Mouse (Mus musculus) heart, postnatal 36 days (tissue): ENCODE results near the gene Cisd1. TPM values are rescaled to one million over a fixed set of nuclear protein-coding genes. Genes with fewer than 3 reads are reported as not detected.

ENCODE experiments used
- DNase-seq, 2 experiments: peaks; one replicate each; pipeline ENCODE4 v3.0.0; 2021 to 2022
- intact Hi-C: fragments of 180-260 bp; cut with DNase I; formaldehyde crosslinking; loops from one replicate; pipeline ENCODE4 v1.15.1; 2025
- total RNA-seq, 2 experiments: library from RNA; stranded (reverse); gene quantifications; 2 replicates each; pipeline ENCODE4 v1.2.3; 2021

The Cisd1 gene
- total RNA-seq, 2 experiments from 2014 or later = 313 to 328 TPM

- intact Hi-C loops = no loop called here
- no peak for DNase-seq
Observed at GRCm38 (mm10) chr10:71329295-71329694, 15.5 kb downstream of the Cisd1 start.

- DNase-seq = no peak
- intact Hi-C loops = no loop called here
Observed at GRCm38 (mm10) chr10:71328870-71329269, 15.9 kb downstream of the Cisd1 start.

DNA sequence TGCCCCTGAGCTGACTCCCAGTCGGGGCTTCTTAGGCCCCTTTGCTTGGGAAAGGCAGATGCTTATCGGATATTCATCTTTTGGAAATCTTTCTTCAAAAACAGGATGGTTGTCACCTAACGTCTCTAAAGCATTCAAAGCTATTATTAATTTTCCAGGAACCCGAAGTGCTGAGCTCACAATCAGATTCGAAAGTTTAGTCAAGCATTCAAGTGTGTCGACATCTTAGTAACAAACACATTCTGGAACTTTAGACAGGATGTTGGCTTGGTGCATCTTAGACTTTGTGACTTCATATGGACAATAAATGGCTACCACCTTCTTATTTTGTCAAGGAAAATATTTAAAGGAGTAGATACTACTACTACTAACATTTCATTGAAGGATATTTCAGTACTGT, 16.4 kb downstream of the Cisd1 start:
- intact Hi-C loops = no loop called here
- DNase-seq = no peak

DNA sequence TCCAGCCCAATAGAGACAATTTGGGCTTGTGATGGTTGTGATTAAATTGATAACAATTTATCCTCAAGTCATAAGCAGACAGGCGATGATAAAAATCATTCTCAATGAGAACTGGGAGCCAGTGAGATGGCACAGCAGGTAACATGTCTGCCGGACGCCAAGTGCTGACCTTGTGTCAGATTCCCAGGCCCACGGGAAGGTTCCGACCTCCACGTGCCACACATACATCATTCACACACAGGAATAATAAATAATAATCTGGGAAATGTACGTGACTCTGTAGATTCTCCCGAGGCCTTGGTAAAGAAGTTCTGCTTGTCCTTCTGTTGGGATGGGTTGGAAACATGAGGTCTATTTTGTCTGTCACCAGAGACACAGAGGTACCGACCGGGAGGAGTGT, 17.4 kb downstream of the Cisd1 start:
- intact Hi-C loops = loop anchor here (1.0 kb wide), 1 partner anchor 74 kb away; no protein-coding TSS in a partner anchor
- DNase-seq = no peak

DNA sequence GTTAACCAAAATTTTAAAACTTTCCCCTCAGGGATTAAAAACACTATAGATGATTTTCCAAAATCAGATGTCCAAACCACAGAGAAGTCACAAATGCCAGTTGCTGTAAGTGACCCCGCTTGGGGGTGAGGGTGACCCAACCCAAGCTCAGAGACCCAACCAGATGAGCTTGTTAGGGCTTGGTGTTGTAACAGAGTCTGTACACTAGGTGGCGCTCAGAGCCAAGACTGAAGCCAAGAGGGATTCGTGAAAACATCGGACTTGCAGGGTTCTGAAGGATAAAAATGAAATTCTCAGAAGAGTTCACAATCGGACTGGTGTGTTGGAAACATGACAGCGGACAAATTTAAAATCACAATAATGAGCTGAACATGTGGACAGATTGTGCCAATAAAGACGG, 18.0 kb downstream of the Cisd1 start:
- DNase-seq = peak; percentile 73 to 79
- intact Hi-C loops = loop anchor here (1.0 kb wide), 1 partner anchor 75 kb away; no protein-coding TSS in a partner anchor

DNA sequence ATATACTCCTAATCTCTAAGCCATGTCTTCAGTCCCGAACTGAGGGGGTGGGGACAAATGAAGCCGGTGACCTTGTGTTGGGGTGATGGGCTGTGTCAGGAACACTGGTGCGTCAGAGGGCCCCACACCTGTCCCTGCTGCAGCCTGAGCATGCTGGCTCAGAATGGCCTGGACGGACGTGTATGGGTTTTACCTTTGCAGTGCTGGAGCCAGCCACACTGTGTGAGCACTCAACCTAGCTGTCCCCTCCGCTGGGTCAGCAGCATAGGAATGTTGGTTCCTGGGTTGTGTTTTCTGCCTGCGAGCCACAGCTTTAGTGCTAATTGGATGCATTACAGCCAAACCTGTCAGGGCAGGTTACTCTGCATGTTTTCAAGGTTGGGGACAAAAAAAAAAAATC, 18.6 kb downstream of the Cisd1 start:
- no peak for DNase-seq
- intact Hi-C loops = no loop called here

DNA sequence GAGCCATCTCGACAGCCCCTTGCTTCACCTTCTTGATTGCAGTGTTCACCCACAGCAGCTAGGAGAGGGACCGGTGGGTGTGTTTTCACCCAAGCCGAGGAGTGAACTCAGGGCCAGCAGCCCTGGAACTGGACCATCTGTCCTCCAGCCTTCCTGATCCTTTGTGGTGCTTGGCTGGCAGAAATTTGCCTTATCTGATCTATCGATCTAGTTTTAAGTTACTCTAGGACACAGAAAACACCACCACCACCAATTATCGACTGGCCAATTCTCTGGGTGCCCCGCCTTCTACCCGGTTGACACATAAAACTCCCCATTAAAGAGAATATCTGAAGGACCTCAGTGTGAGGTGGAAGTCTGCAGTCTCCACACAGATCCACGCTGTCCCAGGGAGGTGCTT, 21.1 kb downstream of the Cisd1 start:
- intact Hi-C loops = no loop called here
- DNase-seq = no peak

DNA sequence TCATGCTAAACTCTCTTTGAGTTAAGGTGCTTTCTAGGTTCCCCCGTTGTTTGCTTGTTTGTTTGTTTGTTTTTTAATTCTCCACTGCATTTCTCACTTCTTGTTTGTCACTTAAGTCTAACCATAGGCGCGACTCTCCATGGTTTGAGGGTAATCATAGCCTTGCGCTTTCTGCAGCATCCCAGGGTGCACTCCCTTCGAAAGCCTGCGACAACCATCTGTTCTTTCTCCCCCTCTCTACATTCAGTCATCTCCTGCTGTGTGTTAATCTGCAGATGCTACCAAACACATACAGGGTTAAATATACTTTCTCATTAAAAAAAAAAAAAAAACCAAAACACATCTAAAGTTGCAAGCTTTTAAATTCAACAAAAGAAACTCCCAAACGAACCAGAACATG, 28.3 kb downstream of the Cisd1 start:
- no peak for DNase-seq
- intact Hi-C loops = no loop called here

- intact Hi-C loops = no loop called here
- no peak for DNase-seq
Observed at GRCm38 (mm10) chr10:71316056-71316455, 28.7 kb downstream of the Cisd1 start.

DNA sequence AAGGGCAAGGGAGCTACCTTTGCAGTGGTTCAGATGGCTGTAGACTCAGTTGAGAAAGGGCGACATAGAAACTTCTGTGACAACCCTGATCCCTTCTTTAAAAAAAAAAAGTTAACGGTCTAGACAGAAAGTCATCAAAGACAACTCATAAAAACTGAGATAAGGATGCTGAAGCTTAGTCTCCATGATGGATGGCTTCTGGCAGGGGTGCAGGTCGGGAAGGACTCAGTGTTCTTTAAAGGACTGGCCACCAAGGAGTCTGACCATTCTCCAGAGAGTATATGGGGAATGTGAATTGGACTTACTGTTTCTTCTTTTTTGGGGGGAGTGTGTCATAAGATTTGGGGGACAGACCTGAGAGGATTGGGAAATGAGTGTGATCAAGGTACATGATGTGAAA, 30.2 kb downstream of the Cisd1 start:
- intact Hi-C loops = no loop called here
- DNase-seq = no peak

DNA sequence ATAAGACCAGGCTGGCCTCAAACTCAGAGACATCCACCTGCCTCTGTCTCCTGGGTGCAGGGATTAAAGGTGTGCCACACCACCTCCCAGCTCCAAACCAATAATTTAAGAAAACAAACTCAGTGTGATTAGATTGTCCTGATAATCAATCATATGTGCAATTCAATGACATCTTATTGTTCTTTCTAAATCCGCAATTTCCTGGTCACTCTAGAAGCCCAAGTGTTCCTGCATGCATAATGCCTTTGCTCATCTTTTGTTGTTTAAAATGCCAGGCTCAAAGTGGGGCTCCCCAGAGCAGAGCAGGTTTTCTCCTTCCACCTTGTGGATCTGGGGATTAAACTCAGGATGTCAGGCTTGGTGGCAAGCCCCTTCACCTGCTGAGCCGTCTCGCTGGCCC, 34.5 kb downstream of the Cisd1 start:
- intact Hi-C loops = no loop called here
- DNase-seq = no peak

DNA sequence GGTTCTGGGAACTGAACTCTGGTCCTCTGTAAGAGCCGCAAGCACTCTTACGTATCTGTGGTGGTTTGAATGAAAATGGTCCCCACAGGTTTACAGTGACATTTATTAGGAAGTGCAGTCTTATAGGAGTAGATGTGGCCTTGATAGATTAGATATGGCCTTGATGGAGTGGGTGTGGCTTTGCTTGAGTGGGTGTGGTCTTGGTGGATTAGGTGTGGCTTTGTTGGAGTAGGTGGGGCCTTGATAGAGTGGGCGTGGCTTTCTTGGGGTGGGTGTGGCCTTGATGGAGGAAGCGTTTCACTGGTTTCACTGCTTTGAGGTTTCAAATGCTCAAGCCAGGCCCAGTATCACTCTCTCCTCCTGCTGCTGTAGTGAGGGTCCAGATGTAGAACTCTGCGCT, 36.6 kb downstream of the Cisd1 start:
- DNase-seq = no peak
- intact Hi-C loops = no loop called here

- intact Hi-C loops = no loop called here
- no peak for DNase-seq
Observed at GRCm38 (mm10) chr10:71306759-71307158, 38.0 kb downstream of the Cisd1 start.

GRCm38 (mm10) chr10:71306190-71306589, 38.6 kb downstream of the Cisd1 start:
- intact Hi-C loops = no loop called here
- peak in 1 of 2 experiments; percentile 26 for DNase-seq

GRCm38 (mm10) chr10:71302490-71302889, 42.3 kb downstream of the Cisd1 start:
- DNase-seq = no peak
- intact Hi-C loops = no loop called here

DNA sequence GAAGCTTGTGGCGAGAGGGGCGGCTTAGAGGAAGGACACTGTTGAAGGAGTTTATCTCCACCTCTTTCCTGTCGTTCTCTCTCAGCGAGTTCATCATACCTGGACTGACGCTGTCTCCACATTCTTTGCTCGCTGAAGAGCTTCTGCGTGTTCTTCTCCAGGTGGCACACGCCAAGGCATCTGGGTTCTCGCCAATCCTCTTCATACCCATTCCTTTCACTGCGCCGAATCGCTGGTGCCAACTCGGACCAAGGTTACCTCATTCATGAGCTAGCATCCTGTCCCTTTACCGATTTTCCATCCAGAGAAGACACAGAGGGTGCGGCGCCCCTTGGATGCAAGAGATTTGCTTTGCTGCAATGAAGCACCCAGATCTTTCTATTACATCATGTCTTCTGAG, 44.6 kb downstream of the Cisd1 start:
- DNase-seq = no peak
- intact Hi-C loops = no loop called here

DNA sequence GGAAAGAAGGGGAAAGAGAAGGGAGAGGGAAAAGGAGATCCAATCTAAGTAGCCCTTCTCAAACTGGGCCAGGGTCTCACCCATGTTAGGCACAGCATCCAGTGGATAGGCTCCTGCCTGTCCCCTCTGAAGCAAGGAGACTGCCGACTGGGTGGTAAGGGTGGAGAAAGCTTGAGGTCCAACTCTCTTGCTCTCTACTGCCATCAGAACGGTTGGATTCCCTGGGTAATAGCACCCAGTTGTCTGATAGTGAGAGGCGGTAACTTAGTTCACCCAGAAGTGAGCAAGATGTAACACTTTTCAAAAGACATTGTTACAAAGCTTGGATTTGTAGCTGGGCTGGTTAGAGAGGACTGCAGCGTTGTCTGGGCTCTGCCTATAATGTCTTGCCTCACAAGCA, 51.5 kb downstream of the Cisd1 start:
- no peak for DNase-seq
- intact Hi-C loops = no loop called here

- no peak for DNase-seq
- intact Hi-C loops = no loop called here
Observed at GRCm38 (mm10) chr10:71292254-71292653, 52.5 kb downstream of the Cisd1 start.

- no peak for DNase-seq
- intact Hi-C loops = no loop called here
Observed at GRCm38 (mm10) chr10:71291801-71292200, 53.0 kb downstream of the Cisd1 start.

DNA sequence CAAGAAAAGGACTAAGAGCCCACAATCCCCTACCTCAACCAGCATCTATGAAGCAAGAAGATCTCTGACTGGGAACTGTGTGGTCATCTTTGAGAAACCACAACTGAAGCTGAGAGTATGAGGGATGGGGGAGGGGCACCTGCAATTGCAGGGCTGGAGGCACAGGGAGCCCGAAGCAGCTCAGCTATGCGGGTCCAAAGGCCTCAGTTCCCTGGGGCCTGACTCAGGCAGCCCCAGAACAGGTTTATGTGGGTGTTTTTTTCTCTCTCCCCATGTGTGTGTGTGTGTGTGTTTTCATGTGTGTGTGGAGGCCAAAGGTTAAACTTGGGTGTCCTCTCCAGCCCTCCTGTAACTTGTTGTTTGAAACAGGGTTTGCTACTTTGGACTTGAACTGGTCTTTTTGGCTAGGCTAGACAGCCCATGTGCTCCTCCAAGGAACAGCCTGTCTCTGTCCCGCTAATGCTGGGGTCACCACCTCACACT, 53.5 kb downstream of the Cisd1 start:
- intact Hi-C loops = no loop called here
- no peak for DNase-seq

- intact Hi-C loops = loop anchor here (2.0 kb wide), 1 partner anchor 46 kb away; the partner anchor contains the start of gene Tfam
- DNase-seq = peak; percentile 89 to 90
Observed at GRCm38 (mm10) chr10:71285126-71285580, 59.6 kb downstream of the Cisd1 start, which contains the start of gene Ube2d1. TSS of gene Ube2d1 (minus strand) at chr10:71285262.

DNA sequence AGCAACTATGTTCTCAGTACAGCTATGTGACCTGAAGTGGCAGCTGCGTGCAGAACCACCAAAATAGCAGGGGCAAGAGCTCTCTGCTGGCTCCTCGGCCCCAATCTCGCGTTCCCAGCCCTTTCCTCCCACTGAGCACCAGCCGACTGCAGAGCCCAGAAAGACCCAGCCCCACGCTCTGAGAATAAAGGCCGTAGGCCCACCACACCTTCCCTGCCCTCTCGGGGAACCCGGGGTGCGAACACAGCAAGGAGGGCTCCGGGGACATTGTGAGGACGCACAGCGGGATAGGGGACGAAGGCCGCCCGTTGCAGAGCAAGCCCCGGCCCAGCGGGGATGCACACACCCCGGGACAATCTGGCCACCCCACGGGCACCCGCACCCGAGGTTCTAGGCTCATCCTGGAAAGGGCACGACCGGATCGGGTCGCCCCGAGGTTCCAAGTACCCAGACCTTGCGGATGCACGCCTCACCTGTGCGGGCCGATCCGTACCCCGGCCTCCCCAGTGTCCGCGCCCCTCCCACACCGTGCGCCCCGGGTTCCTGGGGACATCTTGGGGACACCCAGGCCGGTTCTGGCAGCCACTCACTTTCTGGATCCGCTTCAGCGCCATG, 60.1 kb downstream of the Cisd1 start:
- intact Hi-C loops = loop anchor here (2.0 kb wide), 1 partner anchor 46 kb away; the partner anchor contains the start of gene Tfam
- peak in 1 of 2 experiments; percentile 25 for DNase-seq
